In the genomic region with DNA sequence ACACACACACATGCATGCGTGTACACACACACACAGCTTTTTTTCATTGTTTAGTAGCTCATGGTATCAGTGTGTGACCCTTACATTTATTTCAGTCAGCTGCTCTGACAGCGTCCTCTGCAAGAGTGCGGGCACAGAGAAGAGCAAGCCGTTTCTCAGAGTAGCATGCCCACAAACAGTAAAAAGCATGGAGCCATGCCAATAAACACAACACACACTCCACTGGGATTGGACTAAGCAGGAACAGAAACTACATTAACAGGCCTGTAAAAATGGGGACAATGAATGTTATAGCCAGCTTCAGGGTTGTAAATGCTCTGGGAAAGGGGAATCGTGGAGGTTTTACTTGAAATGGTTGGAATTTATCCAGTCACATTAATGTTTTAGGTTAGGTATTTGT, we compare ENCODE assay signal across 30 mouse cellular contexts. TPM values are rescaled to one million over a fixed set of nuclear protein-coding genes. Genes with fewer than 3 reads are reported as not detected.
DNase-seq lines count a peak whose midpoint lies in the region; ATAC-seq and TF ChIP-seq lines count a peak whose summit lies in the region.
"Had no signal": no experiment of that assay in that cellular context is flagged by ENCODE, and none has a peak within 500 bp of the region (broad histone marks: within the 10 kb centered on the region; RNA-seq: fewer than 3 reads in every experiment).

No protein-coding gene starts in this region.

- H3K36me3 ChIP-seq in kidney, embryonic 14.5 days (ENCODE audit: control insufficient read depth, insufficient read depth, low read length): no peaks in the 10 kb centered on the region
- H3K36me3 ChIP-seq in embryonic facial prominence, embryonic 15.5 days: no peaks in the 10 kb centered on the region
- H3K36me3 ChIP-seq in limb, embryonic 14.5 days (ENCODE audit: control insufficient read depth, insufficient read depth, low read length): no peaks in the 10 kb centered on the region
- no peaks in the 10 kb centered on the region for H3K36me3 ChIP-seq in forebrain, embryonic 13.5 days (ENCODE audit: poor library complexity, severe bottlenecking)
- H3K36me3 ChIP-seq: embryonic facial prominence, embryonic 12.5 days; heart, embryonic 10.5 days; heart, embryonic 15.5 days; hindbrain, embryonic 13.5 days had no signal

- no peak overlapping the region for H3K27ac ChIP-seq in kidney, embryonic 14.5 days (ENCODE audit: low read depth, low read length)
- H3K27ac ChIP-seq in embryonic facial prominence, embryonic 15.5 days (replicated peaks): 0 out of 2 replicates have a peak overlapping the region, but pooled peaks have one; percentile 24
- H3K27ac ChIP-seq in limb, embryonic 14.5 days (replicated peaks; ENCODE audit: low read depth, low read length): no peak overlapping the region
- H3K27ac ChIP-seq in forebrain, embryonic 13.5 days: no peak overlapping the region
- H3K27ac ChIP-seq: embryonic facial prominence, embryonic 12.5 days; heart, embryonic 10.5 days; heart, embryonic 15.5 days; hindbrain, embryonic 13.5 days; layer of hippocampus, adult 2 months; left cerebral cortex, adult 2 months had no signal

- no peaks in the 10 kb centered on the region for H3K9me3 ChIP-seq in kidney, embryonic 14.5 days (ENCODE audit: control insufficient read depth, low read length)
- no peaks in the 10 kb centered on the region for H3K9me3 ChIP-seq in embryonic facial prominence, embryonic 15.5 days (replicated peaks)
- H3K9me3 ChIP-seq in limb, embryonic 14.5 days (ENCODE audit: control insufficient read depth, low read length): no peaks in the 10 kb centered on the region
- H3K9me3 ChIP-seq in forebrain, embryonic 13.5 days (replicated peaks): no peaks in the 10 kb centered on the region
- H3K9me3 ChIP-seq: embryonic facial prominence, embryonic 12.5 days; heart, embryonic 10.5 days; heart, embryonic 15.5 days; hindbrain, embryonic 13.5 days had no signal

- H3K4me3 ChIP-seq in kidney, embryonic 14.5 days (ENCODE audit: low read length): no peak overlapping the region
- no peak overlapping the region for H3K4me3 ChIP-seq in embryonic facial prominence, embryonic 15.5 days (replicated peaks)
- H3K4me3 ChIP-seq in limb, embryonic 14.5 days (replicated peaks; ENCODE audit: low read length): no peak overlapping the region
- no peak overlapping the region for H3K4me3 ChIP-seq in forebrain, embryonic 13.5 days
- H3K4me3 ChIP-seq: embryonic facial prominence, embryonic 12.5 days; erythroblast, embryonic 14.5 days; heart, embryonic 10.5 days; heart, embryonic 15.5 days; hindbrain, embryonic 13.5 days; layer of hippocampus, adult 2 months; left cerebral cortex, adult 2 months had no signal

- no peak overlapping the region for H3K4me2 ChIP-seq in kidney, embryonic 14.5 days (replicated peaks; ENCODE audit: low read depth, low read length)
- no peak overlapping the region for H3K4me2 ChIP-seq in embryonic facial prominence, embryonic 15.5 days (replicated peaks)
- 0 out of 2 replicates have a peak overlapping the region, but pooled peaks have one; percentile 19 for H3K4me2 ChIP-seq in limb, embryonic 14.5 days (replicated peaks; ENCODE audit: low read depth, low read length, severe bottlenecking)
- no peak overlapping the region for H3K4me2 ChIP-seq in forebrain, embryonic 13.5 days
- H3K4me2 ChIP-seq: embryonic facial prominence, embryonic 12.5 days; heart, embryonic 15.5 days; hindbrain, embryonic 13.5 days; liver, embryonic 11.5 days had no signal

- peaks cover 12% of the 10 kb centered on the region; the same call in 1 of the 2 replicates for H3K4me1 ChIP-seq in kidney, embryonic 14.5 days (ENCODE audit: control insufficient read depth, insufficient read depth, low read length)
- H3K4me1 ChIP-seq in embryonic facial prominence, embryonic 15.5 days: peaks cover 25% of the 10 kb centered on the region
- H3K4me1 ChIP-seq in limb, embryonic 14.5 days (ENCODE audit: control insufficient read depth, insufficient read depth, low read length): peaks cover 42% of the 10 kb centered on the region
- H3K4me1 ChIP-seq in forebrain, embryonic 13.5 days: 0 out of 2 replicates have a peak, but pooled peaks cover 3% of the 10 kb centered on the region

- no peak for ATAC-seq in kidney, embryonic 14.5 days (ENCODE audit: low FRiP score, low TSS enrichment)
- ATAC-seq in embryonic facial prominence, embryonic 15.5 days (ENCODE audit: insufficient number of reproducible peaks, low FRiP score, low TSS enrichment, low read depth): no peak
- ATAC-seq in limb, embryonic 14.5 days (ENCODE audit: low FRiP score, low read depth): peak; percentile 82
- no peak for ATAC-seq in forebrain, embryonic 13.5 days
- ATAC-seq: forebrain, postnatal 0 days; lung, postnatal 0 days had no signal

- peak; percentile 52 for DNase-seq in kidney, postnatal 10 days
- peak; percentile 74 for DNase-seq in adipocyte (ENCODE audit: low spot score)
- peak; percentile 79 for DNase-seq in limb, embryonic 14.5 days (ENCODE audit: low spot score)
- DNase-seq in cerebellum, postnatal 4 days (ENCODE audit: low spot score in 2 of 2): no peak
- DNase-seq: adrenal gland, adult 2 months; B cell, adult 2 months; cerebellum, adult 2 months; cerebellum, postnatal 25 days; forebrain, postnatal 0 days; gastrocnemius, postnatal 14 days; heart, postnatal 36 days; kidney, adult 11 months; kidney, postnatal 25 days; lung, postnatal 4 days; midbrain, embryonic 14.5 days; right cerebral cortex, adult 18-20 months; spleen, adult 18-20 months; thymus, postnatal 14 days had no signal

- H3K9ac ChIP-seq in kidney, embryonic 14.5 days (ENCODE audit: low read depth, low read length): no peak overlapping the region
- H3K9ac ChIP-seq in embryonic facial prominence, embryonic 15.5 days: no peak overlapping the region
- no peak overlapping the region for H3K9ac ChIP-seq in limb, embryonic 14.5 days (ENCODE audit: low read depth, low read length, severe bottlenecking)
- H3K9ac ChIP-seq in forebrain, embryonic 13.5 days: no peak overlapping the region
- H3K9ac ChIP-seq: embryonic facial prominence, embryonic 12.5 days; forebrain, postnatal 0 days; heart, embryonic 15.5 days; hindbrain, embryonic 13.5 days had no signal

- 60% methylated on average over 5 of the region's 5 CpGs for WGBS in kidney, embryonic 14.5 days
- 50% methylated on average over 5 of the region's 5 CpGs for WGBS in embryonic facial prominence, embryonic 15.5 days
- WGBS in limb, embryonic 14.5 days: 24% methylated on average over 5 of the region's 5 CpGs
- 83% methylated on average over 5 of the region's 5 CpGs for WGBS in forebrain, embryonic 13.5 days

- no peak for TF ChIP-seq POLR2A in limb, embryonic 14.5 days (IDR thresholded peaks at IDR 0.05; ENCODE audit: borderline replicate concordance, extremely low read depth, insufficient read depth, insufficient read length)

- H3K27me3 ChIP-seq in kidney, embryonic 14.5 days (ENCODE audit: control insufficient read depth, insufficient read depth, low read length): no peaks in the 10 kb centered on the region
- H3K27me3 ChIP-seq in embryonic facial prominence, embryonic 15.5 days: no peaks in the 10 kb centered on the region
- no peaks in the 10 kb centered on the region for H3K27me3 ChIP-seq in limb, embryonic 14.5 days (ENCODE audit: control insufficient read depth, insufficient read depth, low read length)
- no peaks in the 10 kb centered on the region for H3K27me3 ChIP-seq in forebrain, embryonic 13.5 days
- H3K27me3 ChIP-seq: embryonic facial prominence, embryonic 12.5 days; heart, embryonic 15.5 days; hindbrain, embryonic 13.5 days had no signal

RNA-seq across cellular contexts. Expression of gene Mylip, which starts 50.7 kb away (rescaled TPM):
- polyA plus RNA-seq in kidney, embryonic 14.5 days (2014; fragmentation: Nextera tagmentation; extraction: Ambion mirVana): 7.7 and 11.3 TPM in 2 replicates
- 35.2 and 36.1 TPM in 2 replicates for polyA plus RNA-seq in embryonic facial prominence, embryonic 15.5 days (2015; fragmentation: Nextera tagmentation; extraction: Ambion mirVana)
- polyA plus RNA-seq in limb, embryonic 14.5 days (2012; rRNA removed): 29.6 and 34.1 TPM in 2 replicates
- 10.9 and 16.5 TPM in 2 replicates for polyA plus RNA-seq in limb, embryonic 14.5 days (2014; fragmentation: Nextera tagmentation; extraction: Ambion mirVana)
- polyA plus RNA-seq in forebrain, embryonic 13.5 days (2015; fragmentation: Nextera tagmentation; extraction: Ambion mirVana): 2.3 and 3.8 TPM in 2 replicates

Comparison
In these comparisons a context has a peak if more than half of its experiments do, and no peak if none do; other contexts are left out.
1. DNase-seq: peak in kidney, postnatal 10 days (single experiment), adipocyte (single experiment) and limb, embryonic 14.5 days (single experiment); none in cerebellum, postnatal 4 days (0 of 2).